Mouse (Mus musculus) ES-Bruce4 (cell line): ENCODE measurements around the gene Nin. TPM values are rescaled to one million over a fixed set of nuclear protein-coding genes. Genes with fewer than 3 reads are reported as not detected.

ENCODE experiments used
- H3K27ac ChIP-seq: 2 replicates; pipeline ENCODE4 v1.5.1; 2012; ENCODE audit warnings: low read length, inconsistent platforms; ENCODE audit not compliant: insufficient read depth
- H3K27me3 ChIP-seq: 2 replicates; pipeline ENCODE4 v1.6.1; 2012; ENCODE audit warnings: mild to moderate bottlenecking, low read length, inconsistent platforms; ENCODE audit not compliant: control insufficient read depth, poor library complexity, insufficient read depth, severe bottlenecking
- H3K36me3 ChIP-seq: 2 replicates; pipeline ENCODE4 v1.6.1; 2012; ENCODE audit warnings: inconsistent platforms, mild to moderate bottlenecking, low read length, moderate library complexity; ENCODE audit not compliant: control insufficient read depth, poor library complexity, insufficient read depth, severe bottlenecking
- H3K4me1 ChIP-seq: one replicate; pipeline ENCODE4 v1.8.1; 2011; ENCODE audit warnings: low read length; ENCODE audit not compliant: control insufficient read depth, insufficient read depth
- H3K4me3 ChIP-seq: 2 replicates; pipeline ENCODE4 v1.5.1; 2011; ENCODE audit warnings: low read depth, mild to moderate bottlenecking, low read length
- H3K9ac ChIP-seq: 2 replicates; pipeline ENCODE4 v1.6.1; 2012; ENCODE audit warnings: low read depth, mild to moderate bottlenecking, inconsistent platforms; ENCODE audit not compliant: poor library complexity, severe bottlenecking
- H3K9me3 ChIP-seq: replicated peaks from 2 replicates; pipeline ENCODE4 v1.6.1; 2012; ENCODE audit warnings: mild to moderate bottlenecking, low read length, inconsistent platforms; ENCODE audit not compliant: control insufficient read depth, poor library complexity, insufficient read depth, severe bottlenecking
- CTCF ChIP-seq: IDR thresholded peaks from one replicate; pipeline ENCODE4 v1.8.1; 2011; ENCODE audit warnings: low read depth, low read length
- EP300 ChIP-seq: IDR thresholded peaks from 2 replicates; pipeline ENCODE4 v1.6.1; 2011; ENCODE audit warnings: low read depth, low read length; ENCODE audit not compliant: insufficient read depth
- POLR2A ChIP-seq: IDR thresholded peaks from one replicate; pipeline ENCODE4 v1.8.1; 2011; ENCODE audit warnings: low read length; ENCODE audit not compliant: insufficient read depth
- polyA plus RNA-seq: library from polyadenylated mRNA; stranded (reverse); fragments of >200 nt; gene quantifications from 2 replicates; pipeline ENCODE4 v1.2.4, GENCODE M21; 2011; ENCODE audit warnings: low read depth; ENCODE audit not compliant: missing spikeins, insufficient read depth, insufficient read length

Gene Nin
- polyA plus RNA-seq, 1 experiment: 7.3 TPM

DNA sequence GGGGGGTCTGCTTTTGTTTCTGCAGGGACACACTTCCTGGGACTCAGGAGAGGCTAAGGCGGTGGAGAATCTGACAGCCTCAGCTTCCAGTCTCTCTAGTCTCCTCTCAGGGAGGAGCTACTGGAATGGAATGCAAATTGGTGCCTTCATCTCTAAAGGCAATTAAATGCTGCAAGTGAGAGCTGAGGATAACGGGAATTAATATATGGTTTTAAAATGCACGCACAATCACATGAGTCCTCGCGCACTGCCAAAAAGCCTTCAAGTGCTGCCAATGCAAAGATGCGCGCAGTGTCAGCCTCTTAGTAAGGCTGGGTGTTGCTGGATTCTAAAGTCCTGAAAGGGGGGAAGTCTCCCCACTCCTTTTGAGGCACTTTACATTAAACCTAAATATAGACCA lies 42.6 kb downstream of the Nin start:
- Histone ChIP-seq H3K36me3 (no peaks in the 10 kb centered on the region), H3K27me3 (no peaks in the 10 kb centered on the region), H3K9me3 (no peaks in the 10 kb centered on the region), H3K27ac (no peak overlapping the region), H3K4me1 (no peaks in the 10 kb centered on the region), H3K4me3 (no peak overlapping the region), H3K9ac (no peak overlapping the region)
- TF ChIP-seq EP300 (no peak), POLR2A (no peak)

DNA sequence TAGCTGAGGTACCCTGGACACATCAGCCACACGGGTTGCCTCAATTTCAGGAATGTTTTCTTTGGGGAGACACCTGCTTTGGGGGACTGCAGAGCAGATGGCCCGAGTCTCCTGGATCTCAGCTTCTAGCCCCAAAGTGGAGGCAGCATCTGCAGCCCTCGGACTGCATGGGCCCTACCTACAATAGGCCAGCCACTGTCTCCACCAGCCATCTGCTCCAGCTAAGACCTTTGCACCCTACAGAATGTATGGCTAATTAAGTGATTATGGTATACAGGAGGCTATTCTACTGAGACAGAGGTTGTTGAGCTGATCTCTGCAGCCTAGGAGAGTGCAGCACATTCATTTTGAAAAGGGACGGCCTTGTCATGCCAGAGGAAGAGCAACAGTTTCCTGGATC lies 43.2 kb downstream of the Nin start:
- TF ChIP-seq CTCF (no peak), EP300 (no peak), POLR2A (no peak)
- H3K27ac ChIP-seq: no peak overlapping the region

DNA sequence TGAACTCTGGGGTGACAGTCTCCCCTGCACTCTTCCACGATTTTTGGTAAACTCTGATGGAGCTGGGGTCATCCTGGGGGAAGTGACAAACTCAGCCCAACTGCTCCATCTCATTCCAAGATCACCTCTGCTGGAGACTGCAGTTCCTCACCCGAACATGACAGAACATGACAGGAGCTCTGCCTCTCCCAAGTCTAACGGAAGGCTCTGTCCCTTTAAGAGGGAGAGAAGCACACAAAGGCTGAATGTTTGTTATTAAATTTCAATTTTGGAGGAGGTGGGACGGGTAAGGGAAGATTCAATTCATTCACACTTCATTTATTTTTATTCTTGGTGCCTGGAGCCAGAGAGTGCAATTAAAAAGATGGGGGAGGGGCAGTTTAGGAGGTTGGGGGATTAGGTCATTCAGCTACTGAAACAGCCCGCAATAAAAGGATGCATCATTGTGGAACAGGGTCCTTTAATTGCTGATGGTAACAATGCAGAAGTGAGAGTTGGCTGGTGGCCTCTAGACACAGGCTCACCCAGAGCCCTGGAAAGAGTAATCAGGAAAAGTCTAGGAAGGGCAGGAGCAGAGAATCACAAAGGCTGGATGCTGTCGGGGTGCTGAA lies 44.8 kb downstream of the Nin start:
- no peaks in the 10 kb centered on the region for H3K27me3 ChIP-seq
- H3K9ac ChIP-seq: no peak overlapping the region
- H3K36me3 ChIP-seq: no peaks in the 10 kb centered on the region
- no peaks in the 10 kb centered on the region for H3K9me3 ChIP-seq
- TF ChIP-seq POLR2A (no peak), EP300 (no peak), CTCF (no peak)
- no peak overlapping the region for H3K27ac ChIP-seq
- H3K4me3 ChIP-seq: no peak overlapping the region
- no peaks in the 10 kb centered on the region for H3K4me1 ChIP-seq

More for the DNA sequence above, 43.2 kb downstream of the Nin start:
- H3K4me1 ChIP-seq: no peaks in the 10 kb centered on the region
- H3K4me3 ChIP-seq: no peak overlapping the region
- H3K27me3 ChIP-seq: no peaks in the 10 kb centered on the region
- no peaks in the 10 kb centered on the region for H3K9me3 ChIP-seq
- H3K9ac ChIP-seq: no peak overlapping the region
- no peaks in the 10 kb centered on the region for H3K36me3 ChIP-seq

DNA sequence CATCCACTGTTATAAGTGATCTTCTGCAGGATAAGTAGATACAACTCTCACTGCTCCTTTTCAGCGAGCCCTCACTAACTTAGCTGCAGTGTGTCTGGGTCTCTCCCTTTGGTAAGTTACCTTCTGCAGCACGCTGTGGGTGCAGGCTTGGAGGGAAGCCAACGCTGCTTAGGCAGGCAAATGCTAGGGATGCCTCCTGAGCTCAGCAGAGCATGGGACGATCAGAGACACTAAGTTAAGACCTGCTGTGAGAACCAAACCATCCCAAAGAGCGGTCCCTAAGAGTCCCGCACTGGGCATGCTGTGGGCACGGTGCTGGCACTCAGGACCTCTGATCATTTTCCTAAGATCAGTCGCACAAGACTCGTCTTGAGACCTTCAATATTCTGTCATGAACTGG lies 45.7 kb downstream of the Nin start:
- Histone ChIP-seq H3K27ac (no peak overlapping the region), H3K9ac (no peak overlapping the region), H3K9me3 (no peaks in the 10 kb centered on the region), H3K4me1 (no peaks in the 10 kb centered on the region), H3K27me3 (no peaks in the 10 kb centered on the region), H3K4me3 (no peak overlapping the region), H3K36me3 (no peaks in the 10 kb centered on the region)
- TF ChIP-seq POLR2A (no peak), EP300 (no peak), CTCF (no peak)

DNA sequence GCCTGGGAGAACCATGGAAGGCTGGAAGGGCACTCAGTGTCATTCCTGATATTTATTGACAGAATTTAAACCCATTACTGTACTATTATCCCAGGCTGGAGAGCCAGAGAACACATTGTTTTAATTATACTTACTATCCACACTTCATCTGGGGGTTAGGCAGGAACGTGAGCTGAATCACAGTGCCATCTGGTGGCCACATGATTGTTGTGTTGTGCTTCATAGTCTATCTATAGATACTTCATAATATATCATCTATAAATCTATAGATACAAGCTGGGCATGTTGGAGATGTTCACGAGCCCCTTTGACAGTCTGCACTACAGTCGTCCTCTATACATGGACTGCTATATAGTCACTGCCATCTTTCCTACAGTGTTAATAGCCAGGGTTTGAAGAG lies 51.4 kb downstream of the Nin start:
- no peaks in the 10 kb centered on the region for H3K4me1 ChIP-seq
- H3K27me3 ChIP-seq: no peaks in the 10 kb centered on the region
- H3K9ac ChIP-seq: no peak overlapping the region
- no peak overlapping the region for H3K4me3 ChIP-seq
- H3K9me3 ChIP-seq: no peaks in the 10 kb centered on the region
- no peak overlapping the region for H3K27ac ChIP-seq
- no peak for TF ChIP-seq CTCF
- no peak for TF ChIP-seq POLR2A
- TF ChIP-seq EP300: no peak
- no peaks in the 10 kb centered on the region for H3K36me3 ChIP-seq

DNA sequence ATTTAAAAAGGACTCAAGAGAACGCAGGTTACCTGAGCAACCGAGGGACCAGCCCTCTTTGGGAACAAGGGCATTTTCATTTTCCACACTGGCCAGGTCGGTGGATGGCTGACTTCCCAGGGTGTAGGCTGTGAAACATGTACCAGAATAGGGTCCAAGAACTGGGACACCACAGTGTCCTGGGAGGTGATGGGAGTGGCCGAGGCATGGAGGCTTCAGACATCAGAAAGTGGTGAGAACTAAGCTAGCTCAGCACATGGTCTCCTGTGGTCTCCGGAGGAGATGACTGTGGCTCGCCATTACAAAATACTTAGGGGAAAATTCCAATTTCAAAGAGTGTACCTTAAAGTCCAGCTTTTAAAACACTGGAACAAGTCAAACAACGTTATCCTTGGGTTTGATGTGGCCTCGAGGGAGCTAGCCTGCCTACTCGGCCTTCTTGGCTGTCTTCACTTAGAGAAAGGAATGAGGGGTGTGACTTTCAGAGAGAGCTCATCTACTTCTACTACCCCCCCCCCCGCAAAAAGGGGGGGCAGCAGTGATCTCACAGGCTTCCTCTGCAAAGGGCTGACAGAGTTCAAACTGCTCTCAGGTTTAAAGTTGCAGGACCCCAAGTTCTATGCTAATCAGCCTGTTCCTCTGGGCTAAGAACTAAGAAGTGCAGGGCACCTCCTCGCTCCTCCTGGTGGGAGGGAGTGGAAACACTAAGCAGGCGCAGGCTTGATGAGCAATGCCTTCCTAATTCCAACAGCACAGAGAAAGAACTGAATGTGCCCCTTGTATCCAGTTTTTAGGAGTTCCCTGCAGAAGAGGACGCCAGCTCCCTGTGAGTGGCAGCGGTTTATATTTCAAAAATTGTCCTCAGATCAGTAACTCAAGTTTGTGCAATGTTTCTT lies 54.3 kb downstream of the Nin start:
- Histone ChIP-seq H3K27me3 (no peaks in the 10 kb centered on the region), H3K4me1 (no peaks in the 10 kb centered on the region), H3K36me3 (no peaks in the 10 kb centered on the region), H3K9me3 (no peaks in the 10 kb centered on the region), H3K27ac (no peak overlapping the region), H3K4me3 (no peak overlapping the region), H3K9ac (no peak overlapping the region)
- no peak for TF ChIP-seq CTCF
- TF ChIP-seq POLR2A: no peak
- no peak for TF ChIP-seq EP300
